Mouse (Mus musculus): Measurements from ENCODE around the gene Pgm5.
"Not testable (repeated sequence)": the region's sequence is repeated elsewhere in the genome, so short reads cannot be mapped to it uniquely, and the experiment has no call there.

Pgm5 gene

GRCm38 (mm10) chr19:24705395-24705794, 156.3 kb downstream of the Pgm5 start:
- peak in 1 of 2 experiments; percentile 49 for DNase-seq (ENCODE audit: low spot score in 2 of 2)

GRCm38 (mm10) chr19:24704326-24704725, 157.3 kb downstream of the Pgm5 start:
- DNase-seq (ENCODE audit: low spot score in 2 of 2) = peak; percentile 25 to 42

GRCm38 (mm10) chr19:24703680-24704079, 158.0 kb downstream of the Pgm5 start:
- DNase-seq (ENCODE audit: low spot score in 2 of 2) = no peak

GRCm38 (mm10) chr19:24703168-24703567, 158.5 kb downstream of the Pgm5 start:
- DNase-seq (ENCODE audit: low spot score in 2 of 2) = not testable (repeated sequence)

- no peak for DNase-seq (ENCODE audit: low spot score in 2 of 2)
Measured at GRCm38 (mm10) chr19:24701716-24702115, 159.9 kb downstream of the Pgm5 start.

- DNase-seq (ENCODE audit: low spot score in 2 of 2) = no peak
Measured at GRCm38 (mm10) chr19:24700664-24701063, 161.0 kb downstream of the Pgm5 start.

GRCm38 (mm10) chr19:24699910-24700309, 161.7 kb downstream of the Pgm5 start:
- no peak for DNase-seq (ENCODE audit: low spot score in 2 of 2)

GRCm38 (mm10) chr19:24699196-24699595, 162.5 kb downstream of the Pgm5 start:
- DNase-seq (ENCODE audit: low spot score in 2 of 2) = no peak

GRCm38 (mm10) chr19:24698651-24699050, 163.0 kb downstream of the Pgm5 start:
- DNase-seq (ENCODE audit: low spot score in 2 of 2) = no peak

- no peak for DNase-seq (ENCODE audit: low spot score in 2 of 2)
Measured at GRCm38 (mm10) chr19:24697946-24698345, 163.7 kb downstream of the Pgm5 start.

GRCm38 (mm10) chr19:24692691-24693090, 169.0 kb downstream of the Pgm5 start:
- no peak for DNase-seq (ENCODE audit: low spot score in 2 of 2)

GRCm38 (mm10) chr19:24689531-24689930, 172.1 kb downstream of the Pgm5 start:
- DNase-seq (ENCODE audit: low spot score in 2 of 2) = no peak

- DNase-seq (ENCODE audit: low spot score in 2 of 2) = no peak
Measured at GRCm38 (mm10) chr19:24688327-24688726, 173.3 kb downstream of the Pgm5 start.

- DNase-seq (ENCODE audit: low spot score in 2 of 2) = no peak
Measured at GRCm38 (mm10) chr19:24686411-24686810, 175.2 kb downstream of the Pgm5 start.

GRCm38 (mm10) chr19:24683016-24683720, 178.5 kb downstream of the Pgm5 start:
- no peak for DNase-seq (ENCODE audit: low spot score in 2 of 2)

- no peak for DNase-seq (ENCODE audit: low spot score in 2 of 2)
Measured at GRCm38 (mm10) chr19:24677242-24677984, 184.2 kb downstream of the Pgm5 start.

GRCm38 (mm10) chr19:24676429-24676828, 185.2 kb downstream of the Pgm5 start:
- no peak for DNase-seq (ENCODE audit: low spot score in 2 of 2)

- DNase-seq (ENCODE audit: low spot score in 2 of 2) = no peak
Measured at GRCm38 (mm10) chr19:24673762-24674161, 187.9 kb downstream of the Pgm5 start, which contains the start of gene Tmem252. Gene Tmem252 (plus strand): TSS chr19:24674008.

- DNase-seq (ENCODE audit: low spot score in 2 of 2) = no peak
Measured at GRCm38 (mm10) chr19:24673331-24673730, 188.3 kb downstream of the Pgm5 start.

GRCm38 (mm10) chr19:24672366-24672960, 189.2 kb downstream of the Pgm5 start:
- no peak for DNase-seq (ENCODE audit: low spot score in 2 of 2)

- DNase-seq (ENCODE audit: low spot score in 2 of 2) = no peak
Measured at GRCm38 (mm10) chr19:24671571-24671970, 190.1 kb downstream of the Pgm5 start.

GRCm38 (mm10) chr19:24667527-24667926, 194.1 kb downstream of the Pgm5 start:
- no peak for DNase-seq (ENCODE audit: low spot score in 2 of 2)

GRCm38 (mm10) chr19:24665771-24666170, 195.9 kb downstream of the Pgm5 start:
- no peak for DNase-seq (ENCODE audit: low spot score in 2 of 2)

All from right cerebral cortex, postnatal 10 days (tissue).